Mouse (Mus musculus) urinary bladder, postnatal 10 days (tissue): ENCODE measurements around the gene Gja8.
A peak's percentile ranks its signal among the peaks of the same experiment; 100 is the strongest.

Source experiments
- DNase-seq: peaks from one replicate; pipeline ENCODE4 v3.0.0; 2022; ENCODE audit warnings: low spot score

Gja8 gene

DNA sequence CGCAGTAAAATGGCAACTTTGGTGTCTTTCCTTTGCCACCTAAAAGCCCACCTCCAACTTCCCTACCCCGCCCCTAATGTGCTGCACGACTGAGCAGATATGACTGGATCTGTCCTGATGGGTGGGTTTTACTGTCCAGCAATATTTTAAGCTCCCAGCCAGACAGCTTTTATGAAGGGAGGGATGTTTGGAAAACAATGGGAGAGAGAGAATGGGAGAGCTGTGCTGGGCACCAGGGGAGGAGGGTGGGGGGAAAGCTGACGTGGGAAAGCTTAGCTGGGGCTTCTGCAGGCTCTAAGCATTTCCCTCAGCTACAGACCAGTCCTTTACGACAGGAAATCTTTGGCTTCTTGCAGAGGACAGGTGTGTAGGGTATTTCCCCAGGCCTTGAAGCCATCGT lies at the start of gene Gja8:
Gja8 (minus strand) TSS at position 101 of the 400 bp plus-strand sequence.
- no peak for DNase-seq

DNA sequence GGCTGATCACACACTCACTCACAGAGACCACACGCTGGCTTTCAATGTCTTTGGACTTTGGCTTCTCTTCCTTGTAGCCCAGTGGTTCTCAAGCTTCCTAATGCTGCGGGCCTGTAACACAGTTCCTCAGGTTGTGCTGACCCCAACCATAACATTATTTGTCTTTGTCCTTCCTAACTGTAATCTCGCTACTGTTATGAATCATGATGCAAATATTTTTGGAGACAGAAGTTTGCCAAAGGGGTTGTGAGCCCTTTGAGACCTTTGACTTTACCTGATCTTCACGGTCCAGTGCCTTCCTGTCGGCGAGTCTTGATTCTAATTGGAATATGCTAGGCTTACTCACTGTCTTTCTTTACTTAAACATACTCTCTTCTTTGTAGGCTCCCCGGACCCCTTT lies 48.6 kb upstream of the Gja8 start:
- no peak for DNase-seq

DNA sequence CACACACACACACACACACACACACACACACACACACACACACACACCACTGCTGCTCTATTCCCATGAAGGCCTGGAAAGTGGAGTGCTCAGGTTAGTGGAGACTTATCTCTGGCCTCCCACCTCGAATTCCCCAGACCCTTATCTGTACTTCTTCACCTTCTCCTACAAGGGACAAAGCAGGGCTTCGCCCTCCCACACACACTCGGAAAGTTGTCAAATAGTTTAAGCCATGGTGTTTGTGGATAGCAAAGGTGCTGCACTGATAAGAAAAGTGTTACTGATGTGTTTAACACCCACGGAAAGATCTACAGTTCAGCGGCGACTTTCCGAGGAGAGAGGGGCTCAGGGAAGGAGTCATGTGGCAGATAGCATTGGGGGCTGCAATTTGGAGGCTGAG lies 45.2 kb upstream of the Gja8 start:
- DNase-seq, result no peak

DNA sequence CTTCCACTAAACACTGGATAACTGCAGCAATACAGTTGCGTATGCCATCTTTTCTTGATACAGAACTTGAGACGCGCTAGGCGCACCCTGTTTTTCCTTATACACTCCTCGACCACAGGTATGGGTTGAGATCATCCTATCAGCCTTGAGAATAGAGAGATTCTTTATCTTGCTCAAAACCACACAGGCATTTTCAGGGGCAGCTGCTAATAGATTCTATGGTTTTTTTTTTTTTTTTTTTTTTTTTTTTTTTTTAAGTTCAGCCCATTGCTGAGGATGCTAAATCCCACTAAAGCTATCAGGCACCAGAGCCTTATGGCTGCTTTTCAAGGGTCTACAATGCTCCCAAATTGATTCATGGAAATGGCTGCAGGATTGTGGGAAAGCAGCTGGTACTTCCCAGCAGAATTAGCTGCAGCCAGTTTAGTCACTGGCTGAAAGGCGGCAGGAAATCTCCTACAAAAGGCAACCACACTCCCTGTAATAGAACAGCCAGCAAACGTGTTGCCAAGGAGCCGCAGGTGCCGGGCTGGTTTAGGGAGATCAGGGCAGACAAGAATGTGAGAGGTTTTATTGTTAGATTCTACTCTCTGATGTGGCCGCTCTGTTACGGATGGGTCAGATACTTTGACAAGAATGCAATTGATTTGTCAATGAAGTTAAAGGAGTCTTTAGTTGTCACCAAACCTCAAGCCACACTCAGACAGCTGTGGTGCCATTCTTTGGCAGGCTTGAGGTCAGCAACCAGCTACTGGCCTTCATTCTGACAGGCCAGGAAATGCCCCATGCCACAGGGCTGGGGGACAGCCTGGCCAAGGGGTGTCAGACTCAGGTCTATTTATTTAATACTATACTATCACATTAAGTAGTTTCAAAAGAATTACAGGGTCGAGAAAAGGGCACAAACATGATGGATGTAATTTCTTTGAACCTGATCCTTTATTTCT lies 37.5 kb upstream of the Gja8 start:
- DNase-seq, result no peak

DNA sequence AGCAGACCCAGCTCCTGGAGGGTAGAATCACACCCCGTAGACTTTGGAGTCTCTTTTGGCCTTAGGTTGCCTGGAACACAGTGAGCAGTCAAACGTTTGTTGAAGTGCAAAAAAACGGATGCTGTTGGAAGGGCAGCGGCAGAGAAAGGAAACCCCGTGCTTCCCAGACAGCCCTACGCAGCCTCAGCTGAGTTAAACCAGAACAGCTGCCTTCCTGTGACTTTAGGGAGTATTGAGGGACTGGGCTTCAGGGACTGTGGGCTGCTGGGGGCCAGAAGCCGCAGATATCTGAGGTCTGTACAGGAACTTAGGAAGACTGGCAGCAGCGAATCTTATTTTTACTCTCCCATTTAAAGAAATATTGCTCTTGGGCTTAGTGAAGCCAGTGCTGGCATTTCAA lies 34.8 kb upstream of the Gja8 start:
- no peak for DNase-seq

DNA sequence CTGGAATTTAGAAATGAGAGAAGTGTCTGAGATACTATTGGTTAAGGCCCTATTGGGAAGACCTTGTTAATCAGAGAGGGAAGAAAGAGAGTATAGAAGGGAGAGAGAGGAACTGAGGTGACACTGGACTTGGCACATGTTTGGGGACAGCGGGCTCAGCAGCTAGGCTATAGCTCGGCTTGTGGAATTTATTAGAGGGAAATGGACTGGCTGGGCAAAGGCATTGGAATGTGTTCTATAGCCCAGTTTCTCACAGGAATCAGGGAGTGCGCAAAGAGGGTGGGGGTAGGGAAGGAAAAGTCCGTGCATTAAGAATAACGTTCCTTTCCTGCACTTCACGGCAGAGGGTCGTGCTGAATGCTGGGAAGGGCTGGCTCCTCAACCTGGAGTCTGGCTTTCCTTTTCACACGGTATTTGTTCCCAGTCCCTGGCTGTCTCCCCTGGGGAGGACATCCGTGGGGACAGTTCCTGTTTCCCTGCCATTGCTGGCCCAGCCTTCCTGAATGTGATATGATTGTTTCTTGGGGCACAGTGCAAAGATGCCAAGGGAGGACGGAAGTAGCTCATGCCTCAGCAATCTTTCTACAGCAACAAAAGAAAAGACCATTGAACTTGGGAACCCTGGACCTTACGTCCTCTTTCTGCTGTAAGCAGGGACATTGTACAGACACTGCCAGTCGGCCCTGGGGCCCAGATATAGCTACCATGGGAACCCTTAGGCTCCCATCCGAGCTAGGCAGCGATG lies 27.8 kb upstream of the Gja8 start:
- no peak for DNase-seq

DNA sequence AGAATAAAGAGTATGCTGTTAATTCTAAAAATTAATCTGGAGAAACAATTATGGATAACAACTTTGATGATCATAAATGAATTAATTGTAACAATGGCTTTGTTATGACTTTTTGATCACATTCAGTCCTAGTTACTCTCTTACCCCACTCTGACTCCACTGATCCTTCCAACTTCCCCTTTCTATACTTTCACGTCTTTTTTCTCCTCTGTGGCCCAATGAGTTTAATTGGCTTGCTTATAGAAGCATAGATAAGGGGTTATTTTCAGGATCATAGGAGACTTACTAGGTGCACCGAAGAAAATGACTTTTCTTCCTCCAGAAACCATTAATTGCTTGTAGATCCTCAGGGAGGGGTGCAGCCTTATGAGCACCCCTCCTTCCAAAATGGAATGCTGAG lies 16.9 kb upstream of the Gja8 start:
- no peak for DNase-seq

DNA sequence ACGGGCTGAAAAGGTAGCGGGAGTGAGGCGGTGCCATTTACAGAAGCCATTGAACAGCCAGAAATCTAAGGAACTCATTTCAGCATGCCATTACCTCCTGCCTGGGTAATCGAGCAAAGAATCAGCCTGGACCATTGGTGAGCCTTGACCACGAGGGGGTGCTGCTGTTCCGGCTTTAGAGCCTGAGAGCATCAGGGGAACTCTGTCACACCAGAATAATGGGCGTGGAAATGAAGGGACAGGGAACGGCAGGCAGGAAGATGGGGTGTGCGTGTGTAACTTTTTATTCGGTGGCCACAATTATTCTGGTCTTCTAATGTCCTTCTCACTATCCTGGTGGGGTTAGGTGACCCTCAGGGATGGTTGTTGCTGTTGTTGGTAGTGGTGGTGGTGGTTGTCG lies 12.9 kb upstream of the Gja8 start:
- DNase-seq, result peak; percentile 50

DNA sequence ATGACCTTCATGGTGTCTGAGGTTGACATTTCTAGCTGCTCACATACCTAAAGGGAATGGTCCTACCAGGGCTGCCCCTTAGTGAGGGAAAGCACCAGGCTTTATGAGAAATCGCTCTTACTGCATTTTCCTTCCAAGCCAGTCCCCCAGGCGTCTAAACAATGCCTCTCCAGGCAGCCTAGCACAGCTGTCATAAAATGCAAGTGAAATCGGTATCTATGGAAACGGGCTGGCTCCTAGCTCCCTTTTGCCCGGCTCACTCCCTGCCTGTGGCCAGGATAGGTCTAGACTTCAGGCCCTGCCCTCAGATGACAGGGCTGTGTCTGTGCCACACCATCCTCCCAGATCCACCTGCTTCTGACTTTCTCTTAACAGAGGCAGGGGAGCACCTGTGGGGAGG lies 11.8 kb upstream of the Gja8 start:
- no peak for DNase-seq

DNA sequence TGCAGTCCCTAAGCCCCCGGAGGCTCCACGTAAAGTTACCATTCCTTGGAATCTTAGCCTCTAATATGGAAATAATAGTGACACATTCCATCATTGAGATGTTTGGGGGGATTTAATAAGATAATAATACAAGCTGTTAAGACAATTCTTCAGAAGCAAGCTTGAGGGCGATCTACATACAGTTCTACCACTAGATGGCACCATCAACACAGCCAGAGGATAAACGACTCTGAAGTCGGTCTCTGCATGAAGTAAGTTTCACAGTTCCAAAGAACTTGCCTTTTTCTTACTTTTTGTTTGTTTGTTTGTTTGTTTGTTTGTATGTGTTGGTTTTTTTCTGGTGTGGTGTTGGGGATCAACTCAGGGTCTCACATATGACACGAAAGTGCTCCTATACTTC lies 10.4 kb upstream of the Gja8 start:
- DNase-seq, result no peak

DNA sequence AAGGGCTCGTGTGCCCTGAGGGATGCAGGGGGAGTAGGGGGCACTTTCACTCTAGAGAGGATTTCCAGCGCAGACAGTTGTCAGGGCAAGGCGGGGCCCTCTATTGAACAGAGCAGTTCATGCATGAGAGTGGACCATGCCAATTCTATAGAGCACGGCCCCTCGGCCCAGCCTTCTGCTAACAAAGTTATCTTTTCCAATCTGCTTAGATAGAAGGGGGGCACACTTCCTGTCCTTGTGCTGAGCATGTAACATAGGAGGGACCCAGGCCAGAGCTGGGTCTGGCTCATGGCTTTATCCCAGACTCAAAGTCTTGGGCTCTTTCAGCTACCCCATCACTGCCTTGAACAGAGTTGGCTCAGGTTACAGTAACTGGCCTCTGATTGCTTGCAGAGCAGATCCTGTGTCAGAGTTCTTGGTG lies 5.5 kb upstream of the Gja8 start:
- DNase-seq, result no peak

DNA sequence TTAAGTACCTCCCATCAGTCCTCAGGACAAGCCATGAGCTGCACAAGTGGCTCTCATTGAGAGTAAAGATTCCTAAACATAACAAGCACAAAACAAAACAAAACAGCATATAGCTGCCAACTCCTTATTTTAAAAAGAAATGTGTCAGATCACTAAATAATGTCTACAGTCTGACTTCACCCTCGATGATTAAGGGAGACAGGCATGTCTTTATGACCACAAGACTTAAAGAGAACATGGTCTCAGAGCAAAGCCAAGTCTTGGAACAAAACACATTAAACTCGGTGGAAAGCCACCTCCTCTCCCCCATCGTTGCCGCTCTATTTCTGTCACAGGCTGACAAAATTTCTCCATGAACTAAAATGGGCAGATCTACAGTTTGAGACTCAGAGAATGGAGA lies 1.2 kb downstream of the Gja8 start:
- DNase-seq, result no peak

DNA sequence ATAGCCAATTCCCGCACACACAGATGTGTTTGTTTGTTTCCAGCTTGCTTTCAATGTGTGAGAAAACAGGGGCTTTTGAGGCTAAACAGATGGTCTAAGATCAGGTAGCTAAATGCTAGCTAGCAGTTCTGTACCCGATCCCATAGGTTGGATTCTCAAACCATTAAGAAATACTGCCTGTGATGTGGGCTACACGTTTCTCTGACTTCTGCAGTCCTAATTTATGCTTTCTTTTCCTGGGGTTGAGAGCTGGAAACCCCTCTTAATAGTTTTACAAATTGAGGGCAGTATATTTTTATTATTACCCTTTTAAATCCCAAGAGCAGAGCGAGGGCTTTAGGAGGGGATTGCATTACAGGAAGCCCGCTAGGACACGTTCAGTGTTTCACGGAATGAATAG lies 4.8 kb downstream of the Gja8 start:
- no peak for DNase-seq

DNA sequence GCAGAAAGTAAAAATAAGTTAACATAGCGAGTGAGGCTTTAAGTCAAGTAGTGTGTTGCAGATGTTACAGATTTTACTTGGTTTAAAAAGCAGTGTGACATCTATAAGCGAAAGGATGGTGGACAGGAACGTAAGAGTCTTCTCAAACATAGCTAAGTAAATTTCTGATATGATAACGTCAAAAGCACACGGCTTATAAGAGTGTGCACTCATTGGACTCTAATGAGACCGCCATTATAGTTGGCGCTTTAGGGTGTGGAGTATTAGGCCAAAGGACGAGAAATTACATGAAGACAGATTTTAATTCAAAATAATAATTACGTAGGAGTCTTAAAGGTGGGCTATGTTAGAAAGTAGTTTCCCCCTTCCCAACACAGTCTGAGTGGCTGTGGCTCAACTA lies 20.2 kb downstream of the Gja8 start:
- no peak for DNase-seq

DNA sequence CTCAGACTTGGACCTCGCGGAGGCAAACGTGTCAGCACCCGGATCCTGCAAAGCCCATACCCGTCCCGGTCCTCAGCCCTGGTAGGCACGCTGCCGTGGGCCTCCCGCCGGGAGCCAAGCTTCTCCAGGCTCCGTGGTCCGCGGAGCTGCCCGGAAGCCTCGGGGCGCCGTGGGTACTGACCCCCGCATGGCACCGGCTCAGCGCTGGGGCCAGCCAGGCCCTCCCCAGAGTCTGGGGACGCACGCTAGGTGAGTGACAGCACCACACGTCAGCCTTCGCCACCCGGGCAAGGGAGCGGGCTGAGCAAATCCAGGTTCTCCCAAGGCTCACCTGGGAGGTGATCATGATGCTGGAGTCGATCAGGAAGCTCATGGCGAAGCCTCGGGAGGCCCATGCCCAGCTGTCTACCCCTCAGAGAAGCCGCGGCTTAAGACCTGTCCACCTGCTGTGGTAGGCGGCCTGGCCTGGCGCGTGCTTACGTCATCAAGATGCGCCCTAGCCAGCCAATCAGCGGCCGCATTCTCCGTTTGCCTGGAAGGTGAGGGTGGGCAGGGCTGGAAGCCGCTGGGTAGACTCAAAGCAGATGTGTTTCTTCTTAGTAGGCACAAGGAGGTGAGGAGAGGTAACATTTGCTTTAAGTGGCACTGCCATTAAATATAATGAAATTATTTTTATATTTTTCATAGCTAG lies 20.8 kb downstream of the Gja8 start, which contains the start of gene Gpr89:
Gpr89 (minus strand) TSS at position 496 of the 691 bp plus-strand sequence.
- peak; percentile 84 for DNase-seq

DNA sequence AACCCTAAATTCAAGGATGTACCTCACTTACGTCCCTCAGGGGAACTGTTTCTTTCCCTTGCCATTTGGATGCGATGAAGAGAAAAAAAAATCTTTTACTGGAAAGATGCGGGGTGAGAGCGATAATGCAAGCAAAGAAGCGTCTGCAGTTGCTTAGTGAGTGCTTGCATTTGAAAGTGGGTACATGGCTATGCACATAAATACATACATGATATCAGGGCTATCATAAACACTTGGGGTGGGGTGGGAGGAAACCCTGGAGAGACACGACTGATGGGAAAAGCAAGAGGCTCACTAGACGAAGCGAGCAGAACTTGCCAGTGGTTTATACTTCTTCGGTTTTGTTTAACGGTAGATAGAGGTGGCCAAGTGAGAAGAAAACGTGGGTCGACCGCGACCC lies 21.4 kb downstream of the Gja8 start, which contains the start of gene Gja5:
Gja5 (plus strand) TSS at position 301 of the 400 bp plus-strand sequence.
- no peak for DNase-seq

DNA sequence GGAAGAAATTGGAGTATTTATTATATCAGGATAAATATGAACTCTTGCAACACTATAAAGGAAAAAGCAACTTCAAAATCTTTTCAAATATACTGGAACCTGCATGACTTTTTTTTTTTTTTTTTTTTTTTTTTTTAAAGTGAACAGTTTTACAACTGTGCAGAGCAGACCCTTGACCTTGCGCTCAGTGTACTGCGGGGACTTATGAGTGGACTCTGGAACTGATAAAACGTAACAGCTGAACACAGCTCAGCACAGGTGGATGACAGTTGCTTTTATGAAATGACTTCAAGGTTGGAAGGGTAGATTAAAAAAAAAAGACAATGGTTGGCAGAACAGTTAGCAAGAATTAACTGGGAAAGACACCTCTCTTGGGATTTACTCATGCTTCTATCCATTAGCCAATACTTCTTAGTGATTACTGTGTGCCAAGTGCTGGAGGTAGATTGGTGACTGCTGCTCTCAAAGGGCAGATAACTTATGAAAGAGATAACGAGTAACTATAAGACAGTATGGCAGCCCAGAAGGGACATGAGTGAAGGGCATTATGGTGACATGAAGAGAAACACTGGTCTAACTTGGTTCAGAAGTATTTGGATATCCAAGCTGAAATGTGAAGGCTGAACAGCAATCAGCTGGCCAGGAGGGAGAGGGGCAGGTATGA lies 23.4 kb downstream of the Gja8 start:
- no peak for DNase-seq

DNA sequence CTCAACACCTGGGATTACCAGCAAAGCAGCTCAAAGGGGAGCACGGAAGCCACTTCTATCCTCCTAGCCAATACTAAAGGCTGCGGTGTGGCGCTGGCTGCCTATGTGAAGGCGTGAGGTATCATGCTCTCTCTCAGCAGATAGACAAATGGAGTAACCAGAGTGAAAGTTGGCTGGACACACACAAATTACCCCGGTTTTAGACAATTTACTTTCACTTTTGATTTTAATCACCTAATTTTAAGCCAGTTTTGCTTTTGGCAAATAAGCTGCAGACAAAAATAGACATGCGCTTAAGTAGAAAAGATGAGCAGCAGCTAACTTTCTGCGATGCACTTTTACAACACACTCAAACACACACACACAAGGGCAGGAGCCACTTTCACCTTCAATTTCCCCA lies 42.1 kb downstream of the Gja8 start:
- no peak for DNase-seq

DNA sequence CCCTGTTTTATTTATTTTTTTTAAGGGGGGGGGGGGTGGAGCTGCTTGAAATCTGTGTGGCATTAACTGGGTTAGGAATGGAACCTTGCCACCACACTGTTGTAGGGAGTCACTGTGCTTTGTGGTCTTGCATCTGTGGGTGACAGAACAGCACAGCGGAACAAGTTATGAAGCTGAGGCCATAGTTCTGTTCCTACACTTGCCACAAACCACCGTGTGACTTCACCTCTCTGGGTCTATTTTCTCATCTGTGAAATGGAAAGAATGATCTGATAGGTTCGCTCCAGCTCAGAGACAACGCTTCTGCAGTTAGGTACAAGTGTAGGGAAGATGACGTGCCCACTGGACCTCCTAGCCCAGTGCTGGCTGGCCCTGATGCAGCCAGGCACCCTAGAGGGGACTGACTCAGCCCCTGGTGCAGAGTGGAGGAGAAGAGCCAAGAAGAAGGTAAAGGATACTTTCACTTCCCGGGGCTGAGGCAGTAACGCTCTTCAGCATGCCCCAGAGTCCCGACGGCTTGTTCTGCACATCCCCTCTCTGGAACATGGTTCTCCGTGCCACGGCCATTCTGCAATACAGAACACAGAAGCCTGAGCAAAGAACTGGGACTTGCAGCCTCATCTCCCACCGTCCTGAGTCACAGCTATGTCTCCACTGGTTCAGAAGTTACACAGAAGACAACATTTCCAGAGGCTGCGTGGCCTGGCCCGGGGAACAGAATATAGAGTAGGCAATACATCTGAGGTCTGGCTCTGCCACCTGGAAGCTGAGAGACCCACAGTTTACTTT lies 43.6 kb downstream of the Gja8 start:
- no peak for DNase-seq

DNA sequence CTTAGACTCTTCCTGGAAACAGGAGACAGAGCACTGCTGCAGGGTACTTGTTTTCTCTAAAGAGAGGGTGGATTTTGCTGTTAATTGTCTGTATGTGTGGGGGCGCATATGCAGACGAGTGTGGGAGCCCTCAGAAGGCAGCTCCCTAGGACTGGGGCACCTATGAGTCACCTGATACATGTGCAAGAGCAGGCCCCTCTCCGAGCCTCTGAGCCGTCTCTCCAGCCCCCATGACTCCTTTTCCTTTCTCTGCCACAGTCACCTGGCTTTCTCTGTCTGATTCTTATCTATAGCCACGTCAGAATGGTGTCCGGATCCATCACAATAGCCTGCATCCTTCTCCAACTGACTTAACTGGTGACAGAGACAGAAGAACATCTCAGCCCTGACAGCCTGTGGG lies 44.3 kb downstream of the Gja8 start:
- DNase-seq, result no peak

DNA sequence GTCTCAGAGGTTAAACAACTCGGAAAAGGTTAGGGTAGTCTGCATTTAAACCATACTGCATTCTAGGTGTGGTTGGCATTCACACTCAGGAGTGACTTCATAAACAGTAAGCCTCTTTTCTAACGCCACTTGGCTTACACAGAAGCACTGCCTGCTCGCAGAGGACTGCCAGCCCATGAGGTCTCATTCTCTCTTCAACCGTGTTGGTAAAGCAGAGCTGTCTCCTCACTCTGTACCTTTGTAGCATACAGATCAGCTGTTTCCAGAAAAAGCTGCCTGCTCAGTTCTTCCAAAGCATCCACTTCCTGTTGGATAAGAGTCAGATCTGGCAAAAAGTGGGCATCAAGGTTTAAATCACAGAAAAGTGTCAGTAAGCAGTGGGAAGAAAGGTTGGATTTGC lies 45.4 kb downstream of the Gja8 start:
- no peak for DNase-seq
